Mouse (Mus musculus) T-cell, adult 2 months (primary cell): ENCODE measurements around the gene Cd59a.
A peak's percentile ranks its signal among the peaks of the same experiment; 100 is the strongest.

Experiments used
- DNase-seq: peaks from one replicate; pipeline ENCODE4 v3.0.0; 2022; ENCODE audit warnings: low spot score

Gene Cd59a

DNA sequence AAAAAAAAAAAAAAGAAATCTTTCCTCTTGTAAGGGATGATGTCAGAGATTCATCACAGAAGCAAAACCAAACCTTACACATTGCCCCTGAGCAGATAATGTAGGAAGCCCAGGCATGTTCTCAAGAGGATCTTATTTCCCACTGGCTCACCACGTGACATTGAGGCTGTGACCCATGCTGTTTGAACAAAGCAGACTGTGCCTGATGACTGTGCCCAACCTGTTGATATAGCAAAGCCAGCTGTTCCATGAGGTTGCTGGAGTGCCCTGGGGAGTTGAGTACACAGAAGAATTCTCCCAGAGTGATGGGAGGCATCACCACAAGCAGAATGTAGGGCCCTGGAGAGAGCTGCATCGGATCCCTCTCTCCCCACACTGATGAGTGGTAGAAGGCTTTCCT is 40.3 kb downstream of the Cd59a start:
- DNase-seq = no peak

DNA sequence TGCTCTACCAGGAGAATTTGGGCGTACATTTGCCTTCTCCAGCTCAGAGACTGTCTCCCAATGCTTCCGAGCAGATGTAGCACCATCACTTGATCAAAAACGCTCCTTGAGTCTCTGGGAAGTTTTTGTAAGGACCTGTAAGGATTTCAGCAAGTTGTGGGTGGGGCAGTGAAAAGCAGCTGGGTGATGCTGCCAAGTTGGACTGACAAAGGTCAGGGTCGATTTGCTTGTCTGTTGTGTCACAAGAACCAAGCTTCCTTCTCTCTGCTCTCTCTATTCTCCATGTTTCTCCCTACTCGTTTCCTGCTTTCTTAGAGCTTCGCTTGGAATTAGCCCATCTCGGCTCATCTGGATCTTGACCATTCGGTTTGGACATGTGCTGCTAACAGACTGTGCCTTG is 46.5 kb downstream of the Cd59a start:
- no peak for DNase-seq

DNA sequence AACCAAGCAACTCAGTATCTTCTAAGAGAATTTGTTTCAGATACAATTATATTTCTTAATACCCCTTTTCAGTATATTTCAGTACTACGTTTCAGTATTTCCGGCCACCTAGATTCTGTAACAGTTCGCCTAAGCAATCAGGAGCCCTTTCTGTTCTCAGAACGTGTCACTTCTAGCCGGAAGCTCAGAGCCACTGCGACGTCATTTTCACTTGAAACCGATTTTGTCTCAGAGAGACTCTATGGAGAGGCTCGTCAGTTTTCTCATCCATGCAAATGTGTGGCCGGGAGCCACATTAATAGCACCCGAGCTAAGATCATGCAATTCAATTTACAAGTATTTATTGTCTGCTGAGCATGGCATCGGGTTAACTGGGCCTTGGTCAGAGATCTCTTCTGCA is 48.4 kb downstream of the Cd59a start:
- DNase-seq = no peak

DNA sequence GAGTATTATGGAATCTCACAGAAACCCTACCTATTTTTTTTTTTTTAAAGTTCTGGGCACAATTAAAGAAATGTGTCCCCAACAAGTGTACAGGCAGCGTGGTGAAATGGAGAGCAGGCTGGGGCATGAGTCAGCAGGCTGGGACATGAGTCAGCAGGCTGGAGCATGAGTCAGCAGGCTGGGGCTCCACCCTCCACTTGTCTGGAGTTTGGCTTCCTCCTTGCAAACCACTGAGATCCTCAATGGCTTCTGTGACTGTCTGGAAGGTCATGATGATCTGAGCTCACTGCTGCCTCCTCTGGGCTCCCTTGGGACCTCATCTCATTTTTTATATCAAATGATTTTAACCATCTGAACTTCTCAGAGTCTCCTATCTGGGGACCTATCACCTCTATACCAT is 50.4 kb downstream of the Cd59a start:
- peak; percentile 35 for DNase-seq

DNA sequence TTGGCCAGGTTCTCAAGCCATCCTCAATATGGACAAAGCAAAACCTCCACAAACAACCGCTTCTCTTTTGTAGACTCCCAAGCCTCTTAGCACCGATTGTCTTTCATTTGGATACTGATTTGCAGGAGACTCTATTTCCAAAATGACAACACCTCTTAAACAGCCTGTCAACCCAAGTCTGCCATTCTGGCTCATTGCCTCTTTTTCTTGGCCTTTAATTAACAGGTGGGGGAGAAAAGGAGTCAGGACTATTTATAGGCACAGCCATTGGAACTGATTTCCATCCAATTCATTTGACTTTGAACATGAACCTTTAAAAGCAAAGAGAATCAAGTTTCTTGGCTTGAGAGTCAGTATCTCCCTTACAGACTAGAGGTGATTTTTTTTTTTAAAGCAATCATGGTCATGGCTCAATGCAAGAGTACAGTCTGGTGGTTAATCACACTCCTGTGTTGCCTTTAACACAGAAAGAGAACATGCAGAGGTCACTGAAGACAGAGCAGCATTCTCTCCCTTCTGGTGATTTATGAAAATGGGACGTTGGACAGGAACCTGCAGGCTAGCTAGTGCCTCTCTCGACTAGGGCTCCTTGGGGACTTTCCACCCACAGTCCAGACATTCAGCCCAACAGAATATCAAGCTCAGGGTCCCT is 52.4 kb downstream of the Cd59a start:
- no peak for DNase-seq

DNA sequence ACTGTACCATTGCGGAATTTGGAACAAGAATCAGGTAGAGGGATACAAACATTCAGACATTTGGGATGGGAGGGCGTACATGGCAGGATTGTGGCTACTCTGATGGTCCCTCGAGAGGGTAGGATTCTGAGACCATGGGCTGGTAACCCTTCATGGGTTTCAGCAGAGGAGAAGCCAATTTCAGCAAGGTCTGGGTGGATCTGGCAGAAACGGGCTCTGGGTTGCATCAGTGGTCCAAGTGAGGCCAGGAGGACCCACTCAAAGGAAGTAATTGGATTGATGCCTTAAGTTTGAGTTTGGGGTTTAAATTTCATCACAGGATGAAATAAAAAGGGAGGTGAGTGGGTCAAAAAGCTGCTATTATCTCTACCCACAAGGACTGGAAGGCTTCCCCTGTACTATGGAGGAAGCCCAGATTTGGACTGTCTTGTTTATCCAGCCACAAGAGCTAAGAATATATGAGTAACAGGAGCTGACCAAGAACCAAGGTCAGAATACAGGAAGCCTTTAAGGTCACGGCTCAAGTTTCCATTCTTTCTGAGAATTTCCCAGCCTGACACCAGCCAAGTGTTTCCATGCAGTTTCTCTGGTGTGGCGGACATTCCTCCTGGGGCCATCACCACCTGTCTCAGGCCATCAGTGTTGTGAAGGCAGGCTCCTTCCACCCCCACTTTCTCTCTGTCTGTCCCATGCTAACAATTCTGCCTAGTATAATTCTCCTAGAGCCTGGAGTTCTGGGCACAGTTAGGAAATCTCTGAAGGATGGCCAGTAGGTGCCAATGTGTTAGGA is 55.2 kb downstream of the Cd59a start:
- DNase-seq = no peak

DNA sequence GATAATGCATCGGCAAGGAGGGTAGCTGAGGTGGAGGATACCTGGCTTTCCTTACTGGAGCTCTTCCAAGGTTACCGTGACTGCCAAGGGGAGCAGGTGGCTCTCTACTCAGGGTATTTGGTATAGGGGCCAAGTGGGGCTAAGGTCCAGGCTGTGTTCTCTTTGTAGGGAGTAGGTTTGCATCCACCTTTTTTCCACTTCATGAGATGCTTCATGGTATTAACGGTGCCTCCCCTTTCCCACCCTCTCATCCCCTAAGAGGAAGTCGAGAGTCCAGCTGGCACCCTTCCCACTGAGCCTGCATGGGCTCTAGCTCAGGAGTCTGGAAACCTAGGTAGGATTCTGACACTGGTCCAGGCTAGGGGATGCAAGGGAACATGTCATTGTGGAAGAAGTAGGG is 57.7 kb downstream of the Cd59a start:
- DNase-seq = no peak

DNA sequence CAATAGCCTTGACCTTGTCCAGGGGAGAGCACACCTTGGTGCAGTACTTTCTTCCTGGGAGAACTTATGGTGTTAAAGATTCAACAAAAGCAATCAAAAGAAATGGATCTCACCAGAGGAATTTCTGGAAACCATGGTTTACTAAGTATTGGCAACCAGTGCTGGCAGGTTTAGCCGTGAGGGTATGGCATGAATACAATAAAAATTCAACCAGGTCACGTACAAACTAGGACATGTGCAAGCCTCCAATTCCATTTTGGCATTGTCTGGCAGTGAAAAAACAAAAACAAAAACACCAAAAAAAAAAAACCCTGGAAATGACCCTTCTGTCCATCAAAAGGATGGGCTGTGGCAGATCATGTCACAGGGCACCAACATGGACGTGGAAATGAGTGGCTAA is 58.3 kb downstream of the Cd59a start:
- DNase-seq = no peak

DNA sequence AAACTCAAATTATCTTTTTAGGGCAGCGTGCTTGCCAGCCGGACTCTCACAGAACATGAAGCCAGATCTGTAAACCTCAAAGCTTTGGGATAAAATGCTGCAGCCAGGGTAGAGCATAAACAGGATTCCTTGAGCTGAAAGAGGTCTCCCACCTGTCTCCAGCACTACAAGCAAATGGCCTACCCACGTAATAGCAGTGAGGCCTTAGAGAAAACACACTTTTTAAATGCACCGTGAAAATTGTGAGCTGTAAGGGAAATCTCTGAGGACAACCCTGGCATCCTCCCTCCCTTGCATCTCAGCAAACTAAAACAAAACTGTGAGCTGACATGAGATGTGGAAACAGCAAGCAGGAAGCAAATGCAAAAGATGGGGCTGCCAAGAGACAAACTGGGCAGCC is 62.2 kb downstream of the Cd59a start:
- DNase-seq = no peak

DNA sequence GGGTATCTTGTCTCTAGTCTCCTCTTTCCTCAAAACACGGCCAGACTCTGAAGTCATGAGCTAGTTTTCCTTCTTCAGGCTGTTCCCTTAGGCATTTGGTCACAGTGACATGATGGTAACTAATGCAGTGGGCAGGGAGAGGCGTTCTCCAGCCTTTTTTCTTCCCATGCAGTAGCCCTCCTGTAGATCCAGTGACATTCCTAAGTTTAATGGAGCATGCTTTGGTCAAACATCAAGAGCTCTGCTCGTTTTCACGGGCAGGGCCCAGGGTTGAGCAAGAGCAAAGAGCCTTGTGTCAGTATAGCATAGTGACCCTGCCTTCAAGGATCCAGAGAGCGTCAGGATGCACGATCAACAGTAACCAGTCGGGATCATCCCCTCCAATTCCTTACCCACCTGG is 67.8 kb downstream of the Cd59a start:
- DNase-seq = no peak

DNA sequence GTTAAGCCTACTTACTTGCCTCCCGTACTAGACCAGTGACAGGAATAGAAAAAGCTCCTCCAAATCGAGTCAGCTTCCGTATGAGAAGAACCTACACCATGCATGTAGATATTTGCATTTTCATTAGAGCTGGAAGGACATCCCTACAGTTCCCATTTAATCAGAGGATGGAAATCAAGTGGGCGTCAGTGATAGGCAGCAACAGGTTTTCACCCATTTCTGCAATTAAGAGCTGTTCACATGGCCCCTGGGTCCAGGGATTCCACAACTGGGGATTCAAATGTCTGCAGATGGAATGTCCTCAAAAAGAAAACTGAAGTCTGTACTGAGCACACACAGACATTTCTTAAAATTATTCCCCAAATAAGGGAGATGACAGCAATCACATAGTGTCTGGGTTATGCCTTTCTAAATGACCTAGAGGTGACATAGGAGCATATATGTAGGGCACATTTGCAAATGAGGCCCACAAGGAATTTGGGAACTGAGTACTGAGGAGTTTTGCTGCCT is 68.4 kb downstream of the Cd59a start:
- DNase-seq = no peak
